Mouse (Mus musculus) urinary bladder, postnatal 14 days (tissue): ENCODE measurements around the gene Gm8297.
"Not testable (repeated sequence)": the region's sequence is repeated elsewhere in the genome, so short reads cannot be mapped to it uniquely, and the experiment has no call there.

ENCODE experiments used
- DNase-seq: peaks from one replicate; pipeline ENCODE4 v3.0.0; 2021; ENCODE audit warnings: low spot score

Gene Gm8297

GRCm38 (mm10) chr14:4983635-4984034 is at the start of gene Gm8297:
Gene Gm8297, plus strand, starts transcription at chr14:4983935.
- DNase-seq = not testable (repeated sequence)

GRCm38 (mm10) chr14:5015591-5015990 is 31.9 kb downstream of the Gm8297 start, which contains the start of gene Gm3298:
Gene Gm3298, plus strand, starts transcription at chr14:5015891.
- not testable (repeated sequence) for DNase-seq
